Mouse (Mus musculus) hematopoietic stem cell, adult 5-6 weeks (primary cell): ENCODE data around the gene Gm43951. TPM values are rescaled to one million over a fixed set of nuclear protein-coding genes. Genes with fewer than 3 reads are reported as not detected.

Experiments used
- ATAC-seq, 2 experiments: fragments of 125-278 bp in 1 of 2; replicated peaks in 1 of 2; 2 replicates each; pipeline ENCODE4 v1.8.0; 2016 to 2017; ENCODE audit warnings: inconsistent platforms in 2 of 2, mild to moderate bottlenecking in 2 of 2, moderate number of reproducible peaks in 2 of 2, low read depth in 1 of 2, moderate TSS enrichment in 1 of 2; ENCODE audit not compliant: low FRiP score in 2 of 2, poor library complexity in 2 of 2, severe bottlenecking in 2 of 2, insufficient read depth in 1 of 2, low TSS enrichment in 1 of 2
- total RNA-seq: library from RNA; stranded (forward); fragments of 172-1452, 232-1000 nt; gene quantifications from 2 replicates; pipeline ENCODE4 v1.2.3, GENCODE M21; 2017

The Gm43951 gene
- total RNA-seq, 1 experiment from 2014 or later = 1.2 TPM

DNA sequence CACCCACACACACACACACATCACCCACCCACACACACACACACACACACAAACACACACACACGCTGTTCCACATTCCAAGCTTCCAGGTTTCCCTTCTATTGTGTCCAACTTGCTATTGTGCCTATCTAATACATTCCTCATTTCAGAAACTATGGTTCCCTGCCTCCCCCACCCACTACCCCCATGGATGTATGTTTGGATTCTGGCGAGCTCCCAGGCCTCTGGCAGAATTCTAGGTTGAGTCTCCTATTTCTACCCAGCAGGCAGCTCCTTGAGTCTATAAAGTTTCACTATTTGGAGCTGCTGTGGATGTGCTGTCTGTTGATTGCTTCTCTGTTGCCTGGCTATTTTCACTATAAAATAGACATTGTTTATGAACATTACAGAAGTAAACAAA lies 50.0 kb downstream of the Gm43951 start:
- no peak for ATAC-seq

DNA sequence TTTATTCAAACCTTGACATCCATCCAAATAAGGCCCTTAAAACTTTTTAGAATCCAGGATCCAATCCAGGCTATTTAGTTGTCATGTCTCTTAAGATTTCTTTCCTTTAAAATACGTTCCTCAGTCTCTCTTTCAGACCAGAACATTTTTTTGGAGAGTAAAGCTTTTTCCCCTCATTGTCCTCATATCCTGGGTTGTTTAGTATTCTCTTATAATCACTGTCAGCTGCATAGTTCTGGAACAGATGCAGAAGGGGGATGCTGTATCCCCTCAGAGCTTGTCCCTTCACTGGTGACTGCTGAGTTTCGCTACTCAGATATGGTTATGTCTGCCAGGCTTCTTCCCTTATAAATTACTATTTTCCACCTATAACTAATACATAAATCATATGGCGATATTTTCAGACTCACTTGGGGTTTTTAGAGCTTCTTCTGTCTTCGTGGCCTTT lies 50.6 kb downstream of the Gm43951 start:
- no peak for ATAC-seq

DNA sequence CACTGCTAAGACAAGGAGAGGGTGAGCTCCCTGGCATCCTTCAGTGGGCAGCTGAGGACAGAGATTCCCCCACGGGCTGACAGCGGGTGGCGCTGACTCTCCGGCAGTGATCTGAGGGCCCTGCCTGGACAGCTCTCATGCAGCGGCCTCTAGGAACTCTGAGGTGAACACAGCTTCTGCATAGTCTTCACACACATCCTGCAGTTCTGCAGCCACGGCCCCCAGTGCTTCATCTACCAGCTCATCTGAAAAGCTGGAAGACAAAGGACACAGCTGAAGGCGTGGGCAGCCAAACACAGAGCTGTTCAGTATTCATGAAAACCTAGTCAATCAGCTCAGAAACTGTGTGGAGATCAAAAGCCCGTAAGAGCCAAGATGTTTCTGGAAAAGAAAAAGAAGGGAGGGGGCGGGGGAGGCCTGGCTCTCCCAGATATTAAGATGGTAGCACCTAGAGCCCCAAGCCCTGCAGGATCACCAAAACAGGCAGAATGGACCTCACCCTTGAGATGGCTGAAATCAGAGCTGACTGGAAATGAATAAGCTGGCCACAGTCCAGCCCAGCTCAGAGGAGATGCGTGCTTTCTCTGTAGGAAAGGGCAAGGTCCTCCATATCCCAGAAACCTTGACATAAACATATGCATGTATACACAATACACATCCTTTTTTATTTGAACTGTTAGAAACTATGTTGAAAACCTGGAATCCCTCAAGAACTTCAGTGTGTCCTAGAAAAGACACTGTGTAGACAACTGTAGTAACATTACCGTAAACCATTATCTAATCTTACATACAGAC lies 51.3 kb downstream of the Gm43951 start:
- ATAC-seq = no peak

Other genes starting within 250 kb of the Gm43951 start
- gene Aipl1, start 169.3 kb downstream of the Gm43951 start, total RNA-seq = 0.84 and 1.3 TPM in 2 replicates
- gene Pimreg, start 164.8 kb downstream of the Gm43951 start, total RNA-seq = 18.3 and 19.3 TPM in 2 replicates
- not detected in 2 replicates for gene Pitpnm3, start 71.1 kb downstream of the Gm43951 start, total RNA-seq
- 28.3 and 40.3 TPM in 2 replicates for gene 4933427D14Rik, start 619 bp upstream of the Gm43951 start, total RNA-seq
- gene Txndc17, start 707 bp upstream of the Gm43951 start, total RNA-seq = 25.6 and 33.7 TPM in 2 replicates
- gene Med31, start 8.8 kb upstream of the Gm43951 start, total RNA-seq = 23.0 and 24.4 TPM in 2 replicates
- gene Slc13a5, start 60.4 kb upstream of the Gm43951 start, total RNA-seq = not detected in 2 replicates
- 41.7 and 58.5 TPM in 2 replicates for gene Xaf1, start 94.8 kb upstream of the Gm43951 start, total RNA-seq
- not detected in 2 replicates for gene Fbxo39, start 107.6 kb upstream of the Gm43951 start, total RNA-seq
- not detected in 2 replicates for gene Tekt1, start 155.6 kb upstream of the Gm43951 start, total RNA-seq
- 0.35 and 0.44 TPM in 2 replicates for gene Smtnl2, start 204.9 kb upstream of the Gm43951 start, total RNA-seq
- gene Ggt6, start 228.7 kb upstream of the Gm43951 start, total RNA-seq = not detected in 2 replicates
- 145 and 148 TPM in 2 replicates for gene Mybbp1a, start 234.5 kb upstream of the Gm43951 start, total RNA-seq